Mouse (Mus musculus) CD4-positive, CD25-positive, alpha-beta regulatory T cell, adult 4 months (primary cell): ENCODE results near the gene Eml2. TPM values are rescaled to one million over a fixed set of nuclear protein-coding genes. Genes with fewer than 3 reads are reported as not detected.

Source experiments
- ATAC-seq: one replicate; pipeline ENCODE4 v1.8.0; 2017
- polyA plus RNA-seq, 2 experiments: library from polyadenylated mRNA; unstranded; fragments of 100-300 nt; shearing (Covaris generic); gene quantifications; one replicate each; pipeline ENCODE4 v1.2.1; 2017

The Eml2 gene
- polyA plus RNA-seq, 2 experiments from 2014 or later, result 10.0 to 30.1 TPM

- no peak for ATAC-seq
These were observed 32.1 kb downstream of the Eml2 start for GRCm38 (mm10) chr7:19208201-19208910.

DNA sequence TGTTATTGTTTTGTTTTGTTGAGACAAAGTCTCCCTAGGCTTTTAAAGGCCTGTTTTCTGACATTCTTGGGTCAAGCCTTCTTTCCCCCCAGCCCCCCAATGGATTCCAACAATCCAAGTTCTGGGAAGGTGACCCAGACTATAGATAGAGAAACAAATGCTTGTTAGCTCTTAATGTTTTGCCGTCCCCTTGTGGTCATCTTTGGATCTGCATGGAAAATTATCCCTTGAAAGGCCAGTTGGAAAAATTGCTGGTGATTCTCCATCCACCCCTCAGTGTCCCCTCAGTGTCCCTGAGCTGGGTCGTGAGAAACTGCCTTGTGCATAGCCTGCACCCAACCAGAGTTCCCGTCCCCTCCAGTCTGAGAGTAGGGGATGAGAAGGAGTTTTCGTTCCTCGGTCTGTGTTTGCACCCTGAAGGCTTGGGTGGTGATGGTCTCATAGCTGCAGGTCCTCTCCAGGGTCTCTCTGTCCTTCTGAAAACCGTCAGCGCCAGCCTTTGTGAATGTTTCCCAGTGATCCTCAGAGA, 32.8 kb downstream of the Eml2 start:
- ATAC-seq, result no peak

- ATAC-seq, result no peak
These were observed 33.3 kb downstream of the Eml2 start for GRCm38 (mm10) chr7:19209494-19209893.

GRCm38 (mm10) chr7:19210010-19210409, 33.8 kb downstream of the Eml2 start:
- ATAC-seq, result no peak

DNA sequence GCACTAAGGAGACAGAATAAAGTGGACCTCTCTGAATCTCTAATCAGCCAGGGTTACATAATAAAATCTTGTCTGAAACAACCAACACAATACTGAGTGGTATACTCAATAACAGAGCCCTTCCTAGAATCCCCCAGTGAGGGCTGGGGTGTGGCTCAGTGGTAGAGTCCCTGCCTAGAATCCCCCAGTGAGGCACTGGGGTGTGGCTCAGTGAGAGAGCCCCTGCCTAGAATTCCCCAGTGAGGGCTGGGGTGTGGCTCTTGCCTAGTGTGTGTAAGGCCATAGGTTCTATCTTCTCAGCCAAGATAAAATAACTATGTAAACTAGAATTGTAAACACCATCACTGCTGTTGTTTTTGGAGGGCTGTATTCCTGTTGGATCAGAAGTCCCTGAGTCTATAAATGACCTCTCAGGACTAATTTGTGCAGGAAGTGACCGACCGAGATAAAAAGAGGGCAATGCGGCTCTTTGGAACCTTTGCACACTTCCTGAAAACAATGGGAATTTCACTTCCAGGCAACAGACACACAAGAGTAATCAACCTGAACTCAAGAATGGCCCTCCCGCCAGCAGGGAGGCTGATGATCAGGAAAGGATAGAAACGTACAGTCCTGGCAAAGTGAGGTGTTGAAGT, 34.9 kb downstream of the Eml2 start:
- ATAC-seq, result no peak

DNA sequence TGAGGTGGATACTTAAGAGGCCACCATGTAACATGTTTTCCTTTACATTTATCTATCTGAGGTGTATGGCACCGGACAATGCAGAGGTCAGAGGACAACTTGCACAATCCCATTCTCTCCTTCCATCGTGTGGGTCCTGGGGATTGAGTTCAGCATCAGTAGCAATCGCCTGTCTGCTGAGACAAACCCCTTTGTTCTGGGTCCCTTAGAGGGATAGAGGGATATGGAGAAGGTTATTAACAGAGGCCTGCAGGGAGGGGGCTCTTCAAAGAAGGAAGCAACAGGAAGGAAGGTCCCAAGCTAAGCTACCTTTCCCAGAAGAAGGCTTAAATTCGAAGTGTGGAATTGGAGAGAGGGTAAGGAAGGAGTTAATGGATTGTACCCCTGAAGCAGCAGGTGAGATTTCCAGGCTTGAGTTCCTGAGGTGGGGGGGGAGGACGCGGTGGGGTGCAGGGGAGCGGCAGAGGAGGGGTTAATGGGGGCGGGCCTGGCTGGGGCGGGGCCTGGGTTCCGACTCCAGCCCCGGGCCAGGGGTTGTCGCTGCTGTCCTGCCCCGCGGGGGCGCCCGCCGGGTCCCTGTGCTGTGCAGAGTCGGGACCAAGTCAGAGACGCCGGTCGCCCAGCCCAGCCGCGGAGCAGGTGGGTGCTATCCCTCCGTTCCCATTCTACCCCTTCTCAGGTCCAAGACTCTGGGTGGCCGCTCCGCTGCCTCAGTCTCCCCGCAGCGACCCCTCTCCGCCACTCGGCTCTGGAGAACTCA, 36.0 kb downstream of the Eml2 start, which contains the start of gene Gpr4:
Gpr4 (plus strand) TSS at position 543 of the 760 bp plus-strand sequence.
- no peak for ATAC-seq

- no peak for ATAC-seq
These were observed 37.2 kb downstream of the Eml2 start for GRCm38 (mm10) chr7:19213385-19213784.

DNA sequence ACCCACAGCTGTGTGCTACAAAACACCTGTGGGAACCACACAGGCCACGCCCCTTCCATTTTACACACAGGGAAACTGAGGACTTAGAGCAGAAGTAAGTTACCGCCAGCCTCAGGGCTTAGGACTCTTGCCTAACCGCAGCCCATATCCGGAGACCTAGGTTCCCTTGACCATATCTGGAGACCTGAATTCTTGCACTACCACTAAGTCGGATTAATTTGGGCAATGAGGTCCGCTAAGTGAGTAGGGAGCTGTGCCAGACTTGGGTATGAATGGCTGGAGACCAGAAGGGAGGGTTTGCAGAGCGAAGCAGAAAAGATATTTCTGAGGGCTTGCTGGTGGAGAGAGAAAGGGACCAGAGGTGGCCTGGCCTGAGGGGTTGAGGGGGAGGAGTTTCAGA, 38.1 kb downstream of the Eml2 start:
- no peak for ATAC-seq

GRCm38 (mm10) chr7:19214940-19215339, 38.7 kb downstream of the Eml2 start:
- no peak for ATAC-seq

DNA sequence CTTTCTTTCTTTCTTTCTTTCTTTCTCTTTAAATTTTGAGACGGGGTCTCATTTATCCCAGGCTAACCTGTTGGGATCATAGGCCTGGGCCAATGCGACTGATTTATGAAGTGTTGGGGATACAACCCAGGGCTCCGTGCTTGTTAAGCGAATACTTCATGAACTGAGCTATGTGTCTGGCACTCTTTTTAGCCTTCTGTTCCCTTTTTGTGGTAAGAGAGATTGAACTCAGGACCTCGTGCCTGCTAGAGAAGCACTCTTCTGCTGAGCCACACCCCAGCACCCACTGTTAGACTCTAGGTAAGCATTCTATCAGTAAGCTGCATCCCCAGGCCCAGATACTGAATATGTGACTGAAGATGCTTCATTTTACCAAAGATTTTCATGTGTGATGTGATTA, 41.3 kb downstream of the Eml2 start:
- ATAC-seq, result no peak

- no peak for ATAC-seq
These were observed 41.7 kb downstream of the Eml2 start for GRCm38 (mm10) chr7:19217944-19218343.

DNA sequence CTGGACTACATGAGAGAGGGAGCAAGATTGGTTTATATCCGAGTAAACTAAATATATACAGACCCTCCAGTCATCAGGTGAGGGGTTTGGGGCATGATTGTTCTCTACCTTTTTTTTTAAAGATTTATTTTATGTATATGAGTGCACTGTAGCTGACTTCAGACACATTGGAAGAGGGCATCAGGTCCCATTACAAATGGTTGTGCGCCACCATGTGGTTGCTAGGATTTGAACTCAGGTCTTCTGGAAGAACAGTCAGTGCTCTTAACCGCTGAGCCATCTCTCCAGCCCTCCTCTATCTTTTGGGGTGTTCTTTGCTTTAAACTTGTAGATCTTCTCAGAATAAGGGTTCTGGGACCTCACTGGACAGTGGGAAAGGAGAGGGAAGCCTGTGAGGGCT, 43.8 kb downstream of the Eml2 start:
- ATAC-seq, result no peak

DNA sequence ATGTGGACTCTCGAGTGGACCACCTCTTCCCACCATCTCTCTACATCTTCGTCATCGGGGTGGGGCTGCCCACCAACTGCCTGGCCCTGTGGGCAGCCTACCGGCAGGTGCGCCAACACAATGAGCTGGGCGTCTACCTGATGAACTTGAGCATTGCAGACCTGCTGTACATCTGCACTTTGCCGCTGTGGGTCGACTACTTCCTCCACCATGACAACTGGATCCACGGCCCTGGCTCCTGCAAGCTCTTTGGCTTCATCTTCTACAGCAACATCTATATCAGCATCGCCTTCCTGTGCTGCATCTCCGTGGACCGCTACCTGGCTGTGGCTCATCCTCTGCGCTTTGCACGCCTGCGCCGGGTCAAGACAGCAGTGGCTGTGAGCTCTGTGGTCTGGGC, 46.0 kb downstream of the Eml2 start:
- no peak for ATAC-seq

DNA sequence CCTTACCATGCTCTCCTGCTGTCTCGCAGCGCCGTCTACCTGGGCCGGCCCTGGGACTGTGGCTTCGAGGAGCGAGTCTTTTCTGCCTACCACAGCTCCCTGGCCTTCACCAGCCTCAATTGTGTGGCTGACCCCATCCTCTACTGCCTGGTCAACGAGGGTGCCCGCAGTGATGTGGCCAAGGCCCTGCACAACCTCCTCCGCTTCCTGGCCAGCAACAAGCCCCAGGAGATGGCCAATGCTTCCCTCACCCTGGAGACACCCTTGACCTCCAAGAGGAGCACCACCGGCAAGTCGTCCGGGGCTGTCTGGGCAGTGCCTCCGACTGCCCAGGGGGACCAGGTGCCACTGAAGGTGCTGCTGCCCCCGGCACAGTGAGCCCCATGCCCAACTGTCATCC, 46.7 kb downstream of the Eml2 start:
- no peak for ATAC-seq

- no peak for ATAC-seq
These were observed 48.7 kb downstream of the Eml2 start for GRCm38 (mm10) chr7:19224933-19225332.

GRCm38 (mm10) chr7:19226817-19227797, 50.9 kb downstream of the Eml2 start:
- peak; percentile 4 for ATAC-seq

DNA sequence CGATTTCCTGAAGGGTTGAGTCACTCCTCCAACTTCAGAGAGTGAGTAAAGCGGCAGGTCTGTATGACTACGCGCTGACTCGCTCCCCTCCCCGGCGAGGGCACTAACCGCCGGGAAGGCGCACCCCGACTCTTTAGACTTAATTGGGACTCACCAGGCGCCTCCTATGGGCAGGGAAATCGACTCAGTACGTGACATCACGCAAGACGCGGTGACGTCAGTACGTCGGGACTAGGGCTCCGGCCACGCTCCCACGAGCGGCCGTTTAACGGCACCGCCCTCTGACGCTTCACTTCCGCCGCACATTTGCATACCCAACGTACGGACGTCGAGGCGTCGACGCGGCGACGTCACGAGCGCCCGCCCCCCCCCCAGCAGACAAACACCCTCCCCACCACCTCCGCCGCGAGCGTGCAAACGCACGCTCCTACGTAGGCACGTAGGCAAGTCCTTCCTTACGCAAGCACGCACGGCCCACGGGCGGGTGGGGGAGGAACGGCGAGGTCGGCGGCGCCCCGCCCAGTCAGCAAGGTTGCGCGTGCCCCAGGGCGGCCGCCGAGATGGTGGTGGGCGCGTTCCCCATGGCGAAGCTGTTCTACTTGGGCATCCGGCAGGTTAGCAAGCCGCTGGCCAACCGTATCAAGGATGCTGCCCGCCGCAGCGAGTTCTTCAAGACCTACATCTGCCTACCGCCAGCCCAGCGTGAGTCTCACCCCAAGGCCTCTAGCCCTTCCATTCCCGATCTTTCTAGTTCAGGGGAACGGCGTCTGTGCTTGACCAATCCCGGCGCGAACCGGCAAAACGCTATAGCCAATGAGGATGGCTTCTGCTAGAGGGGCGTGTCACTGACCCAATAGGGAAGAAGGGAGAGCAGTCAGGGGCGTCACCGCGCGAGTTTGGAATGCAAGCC, 51.9 kb downstream of the Eml2 start, which contains the start of gene Opa3:
Opa3 (plus strand) TSS at position 452 of the 910 bp plus-strand sequence.
- ATAC-seq, result peak; percentile 82

- no peak for ATAC-seq
These were observed 52.5 kb downstream of the Eml2 start for GRCm38 (mm10) chr7:19228793-19229148.

DNA sequence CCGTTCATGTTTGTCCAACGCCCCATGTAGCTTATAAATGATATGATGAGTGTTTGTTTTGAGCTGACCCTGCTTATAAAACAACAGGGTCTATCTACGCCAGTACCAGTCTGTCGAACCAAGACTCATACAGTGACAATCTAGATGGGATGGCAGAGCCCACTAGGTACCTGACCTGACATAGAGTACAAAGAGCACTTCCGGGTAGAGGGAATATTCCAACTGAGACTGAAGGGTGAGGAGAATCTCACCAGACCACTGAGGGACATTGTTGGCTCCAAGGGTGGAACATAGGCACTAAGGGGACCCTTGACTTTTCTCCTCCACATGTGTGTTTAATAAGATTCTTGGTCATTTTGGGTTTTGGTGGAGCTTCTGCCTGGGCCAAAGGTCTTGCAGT, 53.2 kb downstream of the Eml2 start:
- ATAC-seq, result no peak

GRCm38 (mm10) chr7:19230041-19230580, 53.9 kb downstream of the Eml2 start:
- no peak for ATAC-seq

DNA sequence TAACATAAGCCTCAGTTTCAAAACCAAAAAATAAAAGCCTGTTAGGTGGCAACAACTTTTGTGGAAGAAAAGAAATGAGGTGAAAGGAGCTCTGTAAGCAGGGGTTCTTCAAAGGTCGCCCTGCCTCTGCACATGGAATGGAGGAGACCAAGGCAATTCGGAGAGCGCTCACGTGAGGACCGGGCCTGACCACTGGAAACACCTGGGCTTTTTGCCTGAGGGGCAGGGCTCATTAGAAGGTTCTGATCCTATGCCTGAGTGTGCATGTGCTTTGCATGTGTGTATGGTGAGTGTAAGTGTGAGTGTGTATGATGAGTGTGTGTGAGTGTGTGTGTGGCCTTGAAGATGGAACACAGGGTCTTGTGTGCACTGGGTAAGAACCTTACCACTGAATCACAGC, 54.7 kb downstream of the Eml2 start:
- ATAC-seq, result no peak
